Mouse (Mus musculus) gastrocnemius, postnatal 25 days (tissue): ENCODE data around the gene Ppt2. TPM values are rescaled to one million over a fixed set of nuclear protein-coding genes. Genes with fewer than 3 reads are reported as not detected.

Source experiments
- DNase-seq: peaks from one replicate; pipeline ENCODE4 v3.0.0; 2022
- total RNA-seq, 2 experiments: library from RNA; stranded (reverse); gene quantifications; 1 replicate in 1 of 2; 2 replicates in 1 of 2; pipeline ENCODE4 v1.2.3; 2021

Ppt2 gene
- total RNA-seq, 2 experiments from 2014 or later = 37.2 to 43.0 TPM

- DNase-seq = no peak
These were observed 11.3 kb upstream of the Ppt2 start for GRCm38 (mm10) chr17:34639461-34640255.

- DNase-seq = no peak
These were observed 9.1 kb upstream of the Ppt2 start for GRCm38 (mm10) chr17:34637459-34637858.

- no peak for DNase-seq
These were observed 7.4 kb upstream of the Ppt2 start for GRCm38 (mm10) chr17:34635671-34636070.

GRCm38 (mm10) chr17:34632261-34632691 is 4.0 kb upstream of the Ppt2 start:
- DNase-seq = peak; percentile 80

GRCm38 (mm10) chr17:34631647-34632046 is 3.3 kb upstream of the Ppt2 start:
- DNase-seq = no peak

- DNase-seq = no peak
These were observed 2.5 kb upstream of the Ppt2 start for GRCm38 (mm10) chr17:34630761-34631301.

GRCm38 (mm10) chr17:34629796-34630603 is 1.7 kb upstream of the Ppt2 start:
- DNase-seq = no peak

- DNase-seq = no peak
These were observed 976 bp upstream of the Ppt2 start, which contains the start of gene Prrt1 for GRCm38 (mm10) chr17:34629221-34629751. TSS of gene Prrt1 (plus strand) at chr17:34629533.

- DNase-seq = no peak
These were observed 296 bp upstream of the Ppt2 start for GRCm38 (mm10) chr17:34628644-34628967.

GRCm38 (mm10) chr17:34627093-34627942 is 992 bp downstream of the Ppt2 start:
- DNase-seq = peak; percentile 85

GRCm38 (mm10) chr17:34626773-34627092 is 1.6 kb downstream of the Ppt2 start:
- no peak for DNase-seq

GRCm38 (mm10) chr17:34626062-34626772 is 2.1 kb downstream of the Ppt2 start:
- no peak for DNase-seq

GRCm38 (mm10) chr17:34624981-34625380 is 3.3 kb downstream of the Ppt2 start:
- DNase-seq = no peak

- DNase-seq = no peak
These were observed 5.1 kb downstream of the Ppt2 start for GRCm38 (mm10) chr17:34623161-34623560.

GRCm38 (mm10) chr17:34621006-34621405 is 7.3 kb downstream of the Ppt2 start:
- DNase-seq = no peak

- DNase-seq = no peak
These were observed 9.3 kb downstream of the Ppt2 start for GRCm38 (mm10) chr17:34618999-34619398.

GRCm38 (mm10) chr17:34615871-34616270 is 12.4 kb downstream of the Ppt2 start, which contains the start of gene Egfl8:
TSS of gene Egfl8 (minus strand) at chr17:34615971.
- no peak for DNase-seq

- DNase-seq = no peak
These were observed 14.5 kb downstream of the Ppt2 start for GRCm38 (mm10) chr17:34613830-34614229.

- no peak for DNase-seq
These were observed 15.2 kb downstream of the Ppt2 start for GRCm38 (mm10) chr17:34613054-34613645.

- no peak for DNase-seq
These were observed 17.3 kb downstream of the Ppt2 start for GRCm38 (mm10) chr17:34611050-34611449.

GRCm38 (mm10) chr17:34607997-34608396 is 20.3 kb downstream of the Ppt2 start:
- DNase-seq = no peak
